Mouse (Mus musculus) embryonic fibroblast, embryonic 13.5 days (primary cell): ENCODE measurements at regions not wholly inside any gene's neighbourhood (a gene's known extent, or its start where the extent isn't known, plus 50 kb on each side); places are given as distances from the start of the nearest gene placed in this dataset.

ENCODE experiments used
- CTCF ChIP-seq: IDR thresholded peaks from 2 replicates; pipeline ENCODE4 v1.5.1; 2011; ENCODE audit warnings: mild to moderate bottlenecking, control low read depth, low read length, moderate library complexity, borderline replicate concordance; ENCODE audit not compliant: insufficient read depth
- POLR2A ChIP-seq: IDR thresholded peaks from 2 replicates; pipeline ENCODE4 v1.6.1; 2011; ENCODE audit warnings: low read depth, mild to moderate bottlenecking, control low read depth, low read length, moderate library complexity

- no peak for TF ChIP-seq CTCF
- TF ChIP-seq POLR2A: no peak
These were observed 148.8 kb downstream of the Vgll3 start for GRCm38 (mm10) chr16:65963829-65964228.
